Mouse (Mus musculus): ENCODE results near the gene Fam240a.
A peak's percentile ranks its signal among the peaks of the same experiment; 100 is the strongest.

Fam240a gene

DNA sequence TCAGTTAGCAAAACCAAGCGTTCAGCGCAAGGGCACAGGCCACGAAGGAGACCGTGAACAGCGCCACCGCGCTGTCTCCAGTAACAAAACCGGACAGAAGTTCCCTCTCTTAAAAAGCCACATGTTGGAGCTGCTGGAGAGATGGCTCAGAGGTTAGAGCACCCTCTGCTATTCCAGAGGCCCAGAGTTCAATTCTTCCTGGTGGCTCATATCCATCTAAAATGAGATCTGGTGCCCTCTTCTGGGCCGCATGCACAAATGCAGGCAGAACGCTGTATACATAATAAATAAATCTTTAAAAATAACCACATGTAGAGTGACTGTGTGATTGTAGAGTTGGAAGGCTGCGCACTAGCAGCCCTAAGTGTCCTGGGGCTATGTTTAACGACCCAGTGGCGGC, 27.6 kb upstream of the Fam240a start:
- DNase-seq = no peak

DNA sequence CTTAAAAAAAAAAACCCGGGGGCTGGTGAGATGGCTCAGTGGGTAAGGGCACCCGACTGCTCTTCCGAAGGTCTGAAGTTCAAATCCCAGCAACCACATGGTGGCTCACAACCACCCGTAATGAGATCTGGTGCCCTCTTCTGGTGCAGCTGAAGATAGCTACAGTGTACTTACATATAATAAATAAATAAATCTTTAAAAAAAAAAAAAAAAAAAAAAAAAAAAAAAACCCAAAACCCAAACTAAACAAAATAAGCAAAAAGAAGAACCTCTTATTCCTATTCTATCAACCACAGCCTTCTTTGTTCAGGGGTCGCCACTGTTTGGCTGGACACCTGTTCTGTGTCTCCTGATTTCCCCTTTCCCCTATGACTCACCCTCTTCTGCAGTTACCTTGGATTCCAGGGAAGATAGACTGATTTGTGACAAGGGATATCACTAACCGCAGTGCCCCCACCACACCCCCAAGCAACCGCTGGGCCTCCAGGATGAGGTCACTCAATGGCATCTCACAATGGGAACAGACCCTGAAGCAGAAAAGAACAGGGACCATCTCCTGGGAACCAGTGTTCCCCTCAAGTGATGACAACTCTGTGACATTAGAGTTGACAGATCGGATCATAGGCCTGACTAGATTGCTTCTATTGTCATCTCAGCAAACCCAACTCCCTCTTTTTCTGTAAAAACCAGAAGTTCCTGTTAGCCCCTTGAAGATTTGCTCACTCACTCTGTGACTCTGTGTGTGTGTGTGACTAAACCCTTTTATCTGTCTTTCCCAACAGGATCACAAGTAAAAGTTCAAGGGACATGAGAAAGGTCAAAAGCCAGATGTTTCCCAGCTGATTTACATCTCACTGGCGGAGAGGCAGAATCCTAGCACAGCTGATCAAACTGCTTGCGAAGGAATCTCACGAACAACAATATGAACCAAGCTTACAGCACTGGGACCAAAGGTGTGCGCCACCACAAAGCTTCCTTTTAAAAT, 21.1 kb upstream of the Fam240a start:
- no peak for DNase-seq

DNA sequence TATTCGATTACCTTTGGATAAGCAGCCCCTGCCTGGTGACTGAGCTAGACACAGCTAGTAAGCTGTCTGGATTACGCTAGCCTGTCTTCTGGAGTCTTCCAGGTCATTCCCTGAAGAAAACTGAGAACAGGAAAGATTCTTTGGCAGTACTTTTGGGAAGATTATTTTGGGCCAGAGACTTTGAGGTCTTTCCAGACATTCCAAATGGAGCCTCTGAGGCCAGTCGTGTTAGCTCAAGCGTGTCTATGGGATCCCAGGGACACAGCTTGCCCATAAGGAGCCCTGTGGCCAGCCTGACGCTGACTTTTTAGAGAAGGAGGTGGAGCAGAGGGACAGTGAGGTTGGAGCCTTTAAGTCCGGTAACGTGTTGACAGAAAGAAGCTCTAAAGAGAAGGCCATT, 19.3 kb upstream of the Fam240a start:
- no peak for DNase-seq

DNA sequence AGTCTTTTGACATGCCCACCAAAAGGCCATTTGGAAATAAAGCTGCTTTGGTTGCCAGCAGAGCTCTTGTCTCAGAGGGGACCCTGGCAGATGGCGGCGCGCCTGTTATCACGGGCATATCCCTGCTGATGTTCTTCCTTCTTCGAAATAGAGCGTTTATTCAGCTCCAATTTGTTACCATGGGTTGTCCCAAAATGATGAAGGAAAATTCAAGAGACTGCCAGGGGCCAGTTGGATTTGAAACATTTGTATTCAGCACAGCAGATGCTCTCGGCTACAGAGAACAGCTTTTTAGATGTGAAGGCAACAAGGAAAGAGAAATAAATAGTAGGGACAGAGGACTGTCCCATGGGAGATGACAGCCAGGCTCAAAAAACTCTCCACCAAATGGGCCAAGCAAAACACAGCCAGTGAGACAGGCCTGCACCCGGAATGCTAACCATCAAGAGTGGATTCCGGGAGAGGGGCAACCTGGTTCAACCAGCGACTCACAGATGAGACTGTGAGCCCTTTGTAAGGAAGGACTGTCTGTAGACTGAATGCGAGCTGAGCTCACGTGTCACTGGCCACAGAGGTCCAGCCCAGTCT, 17.3 kb upstream of the Fam240a start:
- no peak for DNase-seq

DNA sequence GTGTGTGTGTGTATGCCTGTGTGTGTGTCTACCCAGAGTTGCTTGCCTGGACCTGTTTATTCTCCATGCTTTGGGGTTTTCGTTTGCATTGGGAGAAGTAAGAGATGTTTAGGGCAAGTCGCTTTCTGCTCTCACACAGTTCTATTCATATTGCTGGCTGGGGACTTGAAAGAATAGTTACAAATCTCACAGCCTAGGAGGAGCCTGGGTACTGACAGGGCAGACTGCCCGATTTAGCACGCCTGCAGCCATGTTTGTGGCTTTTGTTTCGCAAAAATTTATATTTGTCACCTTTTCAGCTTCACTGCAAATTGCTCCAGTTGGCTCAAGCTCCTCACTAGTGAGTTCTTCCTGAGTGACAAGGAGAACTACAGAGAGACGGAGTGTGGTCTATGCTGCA, 14.9 kb upstream of the Fam240a start:
- DNase-seq = no peak

DNA sequence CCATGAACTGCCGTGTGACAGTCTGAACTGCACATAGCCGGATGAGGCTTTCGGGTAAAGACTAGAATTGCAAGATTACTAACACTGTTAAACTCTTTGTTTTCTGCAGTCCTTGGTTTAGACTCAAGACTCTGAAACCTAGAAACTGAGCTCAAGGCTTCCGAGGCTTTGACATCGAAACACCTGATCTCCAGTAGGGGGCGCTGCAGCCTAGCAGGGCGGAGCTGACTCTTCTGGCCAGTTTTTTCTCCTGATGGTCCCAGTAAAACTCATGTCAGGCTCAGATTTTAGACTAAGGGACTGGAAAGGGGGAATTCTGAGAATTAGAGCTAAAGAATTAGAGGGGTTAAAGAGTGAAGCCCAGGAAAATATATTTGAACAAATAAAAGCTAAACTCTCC, 6.1 kb upstream of the Fam240a start:
- peak; percentile 58 to 73 for DNase-seq

DNA sequence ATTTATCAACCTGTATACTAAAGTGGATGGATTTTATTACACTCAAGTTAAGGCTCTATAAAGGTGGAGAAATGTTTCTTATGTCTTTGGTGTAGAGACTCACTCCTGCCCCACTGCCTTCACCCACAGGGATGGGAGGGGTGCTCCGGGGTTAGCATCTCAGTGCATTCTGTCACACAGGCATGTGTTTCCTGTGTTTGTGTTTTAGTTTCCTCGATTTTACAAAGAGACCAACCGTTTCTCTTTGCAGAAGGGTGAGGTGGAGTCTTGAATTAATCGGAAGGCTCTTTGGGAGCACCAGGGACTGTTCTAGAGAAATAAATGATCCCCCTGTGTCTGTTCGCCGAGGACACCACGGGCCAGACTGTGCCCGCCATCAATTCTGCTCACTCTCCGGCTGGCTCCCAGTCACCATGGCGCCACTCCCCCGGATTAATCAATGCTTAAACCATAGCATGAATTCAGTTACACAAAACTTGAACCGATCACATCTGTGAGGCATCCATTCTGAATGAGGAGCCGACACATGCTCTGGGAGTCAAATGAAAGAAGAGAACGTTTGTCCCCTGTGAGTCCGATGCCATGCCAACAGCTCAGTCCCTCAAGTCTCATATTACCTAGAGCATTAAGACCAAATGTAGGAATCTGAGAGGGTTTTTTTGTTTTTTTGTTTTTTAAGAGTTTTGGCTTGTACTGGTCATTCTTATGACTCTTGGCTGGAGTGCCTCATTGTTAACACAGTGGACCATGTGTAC, 4.2 kb upstream of the Fam240a start:
- DNase-seq = peak; percentile 43 to 75

DNA sequence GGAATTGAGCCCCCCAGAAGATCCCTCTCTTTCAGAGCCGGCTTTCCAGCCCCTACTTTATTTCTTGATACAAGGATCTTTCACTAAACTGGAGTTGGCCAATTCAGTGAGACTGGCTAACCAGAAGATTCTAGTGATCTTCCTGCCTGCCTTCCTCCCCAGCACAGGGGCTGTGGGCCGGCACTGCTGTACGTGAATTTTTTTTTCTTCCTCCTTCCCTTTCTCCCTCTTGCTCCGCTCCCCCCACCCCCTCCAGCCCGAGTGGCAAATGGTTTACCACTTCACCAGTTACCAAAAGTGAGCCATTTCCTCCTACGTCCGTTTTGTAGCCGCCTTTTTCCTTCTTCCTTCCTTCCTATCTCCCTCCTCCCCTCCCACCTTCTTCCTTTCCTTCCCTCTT, 1.2 kb downstream of the Fam240a start:
- DNase-seq = no peak

DNA sequence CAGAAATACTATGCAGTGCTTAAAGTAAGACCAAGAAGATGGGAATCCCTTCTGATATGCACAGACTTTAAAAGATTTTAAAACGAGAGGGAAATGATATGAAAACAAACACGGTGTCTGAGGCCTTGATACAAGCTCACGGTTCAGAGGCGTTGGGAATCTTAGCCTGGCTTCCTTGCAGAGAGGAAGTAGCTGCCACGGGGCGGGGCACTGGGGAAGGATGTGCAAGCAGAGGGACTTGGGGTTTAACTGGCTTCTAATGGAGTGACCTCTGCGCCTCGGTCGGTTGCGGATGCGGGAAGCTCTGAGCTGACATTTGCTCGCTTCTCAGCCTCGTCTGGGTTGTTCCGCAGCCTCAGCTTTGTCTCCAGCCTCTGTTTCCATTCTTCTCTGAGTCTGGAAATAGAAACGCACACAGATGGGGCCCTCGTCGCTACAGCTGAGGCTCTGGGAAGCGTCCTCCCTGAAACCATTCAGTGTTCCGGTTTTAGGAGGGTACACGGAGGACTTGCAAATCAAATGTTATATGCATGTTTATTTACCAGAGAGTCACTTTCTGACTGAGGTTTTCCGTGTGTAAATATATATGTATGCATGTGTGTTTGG, 1.9 kb downstream of the Fam240a start:
- no peak for DNase-seq

DNA sequence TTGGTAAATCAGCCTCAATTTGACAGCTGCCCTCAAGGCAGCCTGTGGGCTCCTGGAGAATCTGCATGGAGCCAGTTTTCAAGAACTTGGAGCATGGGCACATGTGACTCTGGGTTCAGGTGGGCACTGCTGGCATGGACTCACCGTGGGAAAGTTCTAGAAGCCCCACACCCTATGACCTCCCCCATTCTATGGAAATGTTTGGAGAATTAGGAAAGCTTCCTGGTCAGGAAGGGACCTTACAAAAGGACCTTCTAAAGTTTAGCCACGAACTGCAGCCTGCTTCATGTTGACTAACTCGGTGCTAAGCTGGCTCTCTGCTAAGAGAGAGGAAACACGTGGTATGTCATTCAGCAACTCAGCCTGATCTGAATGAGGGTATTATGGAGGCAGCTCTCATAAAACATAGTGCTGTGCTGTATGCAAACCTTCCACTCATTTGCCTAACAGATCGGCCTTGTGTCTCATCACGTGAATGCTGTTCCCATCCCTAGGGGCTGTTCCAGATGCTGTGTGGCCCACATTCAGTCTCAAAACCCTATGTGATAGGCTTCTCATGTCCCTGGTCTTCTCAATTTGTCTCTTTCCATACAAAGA, 7.2 kb downstream of the Fam240a start:
- DNase-seq = peak in 1 of 2 experiments; percentile 48

DNA sequence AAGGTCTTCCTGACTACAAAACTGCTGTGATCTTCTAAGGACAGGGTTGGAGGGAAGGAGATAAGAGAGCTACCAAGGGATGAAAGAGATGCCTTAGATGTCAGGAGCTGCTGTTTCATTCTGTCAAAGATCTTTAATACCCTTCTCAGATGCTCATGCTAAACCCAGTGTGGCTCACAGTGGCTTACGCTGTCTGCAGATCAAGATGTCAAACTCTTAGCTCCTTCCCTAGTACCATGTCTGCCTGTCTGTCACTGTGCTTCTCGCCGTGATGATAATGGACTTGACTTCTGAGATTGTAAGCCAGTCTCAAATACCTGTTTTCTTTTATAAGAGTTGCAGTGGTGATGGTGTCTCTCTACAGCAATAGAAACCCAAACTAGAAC, 8.0 kb downstream of the Fam240a start:
- DNase-seq = no peak

DNA sequence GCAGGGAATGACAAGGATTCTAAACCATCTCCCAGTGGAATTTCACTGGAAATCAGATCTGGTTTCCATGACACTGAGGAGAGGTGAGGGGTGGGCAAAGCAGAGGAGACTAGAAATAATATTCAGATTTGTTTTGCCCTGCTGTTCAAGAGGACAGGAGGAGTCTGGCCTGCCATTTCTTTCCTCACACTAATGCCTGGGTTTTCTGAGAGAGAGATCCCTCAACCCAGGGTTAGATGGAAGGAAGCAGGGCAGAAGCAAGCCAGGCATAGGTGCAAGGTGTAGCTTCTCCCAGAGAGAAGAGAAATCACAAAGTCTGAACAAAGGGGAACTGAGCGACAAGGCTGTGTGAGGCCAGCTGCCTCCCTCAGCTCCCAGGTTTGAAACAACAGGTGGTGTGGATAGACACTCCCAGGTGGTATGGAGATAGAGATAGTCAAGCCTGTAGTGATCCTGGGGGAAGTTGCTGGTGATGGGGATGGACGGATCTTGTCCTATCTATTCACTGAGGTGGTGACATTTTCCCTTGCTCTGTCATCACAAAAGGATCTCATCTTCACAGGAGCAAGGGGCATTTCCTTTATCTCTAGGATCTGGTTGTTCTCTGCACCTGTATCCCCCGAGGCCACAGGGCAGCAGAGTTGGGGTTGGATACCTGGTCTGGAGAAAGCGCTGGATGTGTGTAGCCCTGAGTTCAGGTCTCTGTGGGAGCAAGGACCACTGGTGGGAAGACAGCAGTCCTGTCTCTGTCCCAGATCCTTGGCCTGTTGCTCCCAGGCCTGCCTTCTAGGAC, 8.6 kb downstream of the Fam240a start:
- peak in 1 of 2 experiments; percentile 53 for DNase-seq

DNA sequence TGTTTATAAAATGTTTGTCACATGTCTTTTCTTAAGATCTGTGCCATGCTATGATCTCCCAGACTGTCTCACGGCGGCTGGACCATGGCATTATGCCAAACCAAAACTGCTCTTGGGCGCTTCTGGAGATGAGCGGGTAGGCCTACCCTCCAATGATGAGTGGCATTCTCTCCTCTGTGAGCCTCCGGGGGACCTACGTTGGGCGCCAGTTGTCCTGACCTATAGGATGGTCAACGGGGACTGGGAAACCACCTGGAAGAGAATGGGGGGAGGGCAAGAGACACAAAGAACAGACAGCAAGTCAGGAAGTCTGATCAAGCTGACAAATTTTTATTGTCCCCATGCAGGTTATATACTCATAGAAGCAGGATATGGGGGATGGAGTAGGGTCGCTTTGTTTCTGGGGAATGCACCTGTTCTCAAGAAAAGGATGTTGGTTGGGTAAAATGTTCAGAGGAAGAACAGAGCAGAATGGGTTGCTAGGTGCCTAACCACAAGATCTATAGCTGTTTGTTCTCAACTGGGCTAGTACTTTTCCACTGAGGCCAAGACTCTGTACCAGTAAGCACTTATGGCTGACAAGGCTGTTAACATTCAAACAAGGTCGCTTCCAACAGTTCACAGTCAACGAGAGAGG, 9.3 kb downstream of the Fam240a start:
- peak in 1 of 2 experiments; percentile 69 for DNase-seq

DNA sequence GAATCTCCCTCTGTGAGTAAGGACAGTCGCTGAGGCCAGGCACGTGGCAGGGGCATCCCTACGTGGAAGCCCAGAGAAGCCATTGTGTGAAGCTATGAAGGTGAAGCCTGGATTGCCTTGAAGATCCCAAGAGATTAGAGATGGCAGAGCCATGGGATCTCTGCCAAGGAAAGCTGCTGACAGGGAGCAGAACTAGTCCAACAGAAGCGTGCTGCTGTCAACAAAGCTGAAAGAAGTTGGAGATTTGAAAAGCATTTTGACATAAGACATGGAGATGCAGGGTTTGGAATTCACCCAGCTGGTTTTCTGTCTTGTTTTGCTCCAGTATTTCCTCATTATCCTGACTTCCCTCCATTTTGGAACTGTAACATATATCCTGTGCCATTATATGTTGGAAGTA, 14.4 kb downstream of the Fam240a start:
- DNase-seq = no peak

DNA sequence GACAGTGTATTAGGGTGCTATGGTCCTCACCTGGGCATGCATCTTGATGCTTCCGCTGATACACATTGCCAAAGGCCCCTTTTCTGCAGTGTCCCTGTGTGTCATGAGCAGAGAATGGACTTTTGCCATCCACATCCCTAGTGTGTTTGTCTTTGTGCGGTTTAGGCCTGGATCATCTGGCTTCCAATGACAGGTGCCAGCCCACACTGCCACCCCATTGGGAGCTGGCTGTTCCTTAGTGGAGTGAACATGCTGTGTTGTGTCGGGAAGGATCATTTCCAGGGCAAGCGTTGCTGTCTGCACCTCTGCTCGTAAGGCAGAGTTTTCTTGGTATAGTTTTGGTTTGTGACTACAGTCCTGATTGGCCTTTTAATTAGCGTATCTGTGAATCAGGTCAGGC, 15.5 kb downstream of the Fam240a start:
- no peak for DNase-seq

DNA sequence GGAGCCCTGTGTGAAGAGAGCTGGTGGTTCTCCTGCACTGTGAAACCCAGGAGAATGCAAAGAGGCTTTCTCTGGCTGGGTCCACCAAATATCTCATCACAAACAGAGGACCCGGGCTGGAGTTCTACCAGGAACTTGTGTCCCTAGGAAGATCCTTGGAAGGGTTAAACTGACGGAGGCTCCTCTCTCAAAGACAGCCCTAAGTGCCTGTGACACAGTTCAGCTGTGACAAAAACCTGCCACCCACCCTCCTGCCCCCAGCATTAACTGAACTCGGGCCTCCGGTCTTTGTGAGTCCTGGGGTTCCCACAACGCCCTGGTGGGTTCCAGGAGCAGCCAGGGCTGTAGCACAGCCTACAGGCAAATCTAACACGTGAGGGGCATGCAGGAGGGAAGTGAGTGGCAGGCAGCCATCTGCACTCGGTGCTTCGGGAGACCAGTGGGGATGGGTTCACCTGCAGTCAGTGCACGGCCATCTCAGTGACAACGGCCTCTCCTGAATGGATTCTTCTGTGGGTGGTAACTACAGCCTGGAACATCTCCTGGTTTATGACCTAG, 17.1 kb downstream of the Fam240a start:
- peak; percentile 30 to 44 for DNase-seq

DNA sequence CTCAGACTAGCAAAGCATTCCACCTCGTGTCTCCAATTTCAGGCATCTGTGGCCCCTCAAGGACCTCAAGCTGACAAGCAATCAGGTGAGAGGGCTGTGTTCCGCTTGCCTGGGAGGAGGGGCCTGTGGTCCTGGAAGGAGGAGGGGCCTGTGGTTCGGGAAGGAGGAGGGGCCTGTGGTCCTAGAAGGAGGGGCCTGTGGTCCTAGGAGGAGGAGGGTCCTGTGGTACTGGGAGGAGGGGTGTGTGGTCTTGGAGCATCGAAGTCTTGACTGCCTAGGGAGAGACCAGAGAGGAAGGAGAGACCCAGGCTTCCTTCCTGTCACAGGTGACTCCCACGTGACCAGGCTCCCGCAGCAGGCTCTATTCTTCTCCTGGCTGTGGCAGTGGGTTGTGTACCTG, 20.1 kb downstream of the Fam240a start:
- peak; percentile 89 to 94 for DNase-seq

DNA sequence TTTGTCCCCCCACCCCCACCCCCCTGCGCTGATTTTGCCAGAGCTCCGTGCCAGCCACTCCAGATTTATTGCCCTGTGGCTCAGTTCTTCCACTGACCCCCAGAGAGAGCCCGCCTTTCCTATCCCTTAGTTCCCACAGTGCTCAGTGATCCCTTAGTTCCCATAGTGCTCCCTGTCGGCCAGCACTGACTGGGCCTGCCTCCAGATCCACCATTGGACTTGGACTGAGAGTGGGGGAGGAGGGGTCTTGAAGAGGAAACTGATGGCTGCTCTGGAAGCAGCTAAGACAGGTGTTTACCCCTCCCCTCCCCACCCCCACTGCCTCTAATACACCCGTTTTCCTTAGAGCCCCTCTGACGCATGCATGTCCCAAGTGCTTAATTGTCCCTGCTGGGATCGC, 20.7 kb downstream of the Fam240a start:
- DNase-seq = peak; percentile 34 to 56

DNA sequence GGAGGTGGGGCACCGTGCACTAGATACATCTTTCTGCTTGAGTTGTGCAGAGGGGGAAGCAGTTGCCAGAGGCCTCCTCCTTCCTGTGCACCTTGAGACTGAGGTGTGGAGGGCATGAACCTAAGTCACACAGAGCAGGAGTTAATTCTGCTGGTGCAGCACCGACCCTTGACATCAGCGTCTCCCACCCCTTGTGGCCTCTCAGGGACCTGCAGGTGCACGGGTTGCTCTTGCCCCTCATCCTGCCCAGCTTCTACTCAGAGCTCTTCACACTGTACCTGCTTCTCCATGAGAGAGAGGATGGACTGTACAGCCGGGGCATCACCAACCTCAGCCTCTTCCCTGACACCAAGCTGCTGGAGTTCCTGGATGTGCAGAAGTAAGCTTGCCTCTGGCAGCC, 21.2 kb downstream of the Fam240a start:
- DNase-seq = peak; percentile 67 to 80

DNA sequence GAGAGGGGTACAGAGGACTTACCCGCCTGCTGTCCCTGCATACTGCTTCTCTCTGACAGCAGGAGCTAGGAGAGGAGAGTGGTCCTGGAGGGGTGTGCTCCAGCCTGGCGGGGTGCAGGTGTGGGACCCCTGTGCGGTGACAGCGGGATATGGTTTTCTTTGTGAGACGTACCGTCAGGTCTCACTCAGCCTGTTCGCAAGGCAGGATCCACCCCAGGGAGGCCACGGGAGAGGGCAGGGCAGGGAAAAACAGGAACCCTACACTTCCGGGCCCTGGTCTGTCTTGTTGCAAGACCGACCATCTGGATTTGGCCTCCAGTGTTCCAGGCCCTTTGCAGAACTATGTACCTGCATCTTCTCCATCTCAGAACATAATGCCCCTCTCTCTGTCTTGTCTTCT, 23.2 kb downstream of the Fam240a start:
- DNase-seq = peak in 1 of 2 experiments; percentile 11

DNA sequence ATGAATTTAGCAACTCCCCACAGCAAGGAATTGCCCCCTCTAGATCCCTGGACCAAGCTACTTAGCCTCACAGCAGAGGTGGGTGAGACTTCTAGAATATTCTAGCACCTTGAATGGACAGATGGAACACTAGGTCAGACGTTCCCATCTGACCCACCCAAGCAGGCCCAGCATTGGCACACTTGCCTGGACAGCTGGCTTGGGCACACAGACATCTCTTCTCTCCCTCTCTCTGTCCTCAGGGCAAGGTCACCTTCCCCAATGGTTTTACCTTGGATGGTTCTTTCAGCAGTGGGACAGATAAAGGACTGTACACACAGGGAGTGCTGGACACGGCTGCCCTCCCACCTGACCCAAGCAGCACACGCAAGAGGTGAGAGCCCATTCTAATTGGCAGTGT, 24.1 kb downstream of the Fam240a start:
- no peak for DNase-seq
